Mouse (Mus musculus): Measurements from ENCODE around the gene Erc2. TPM values are rescaled to one million over a fixed set of nuclear protein-coding genes. Genes with fewer than 3 reads are reported as not detected.
"Not testable (repeated sequence)": the region's sequence is repeated elsewhere in the genome, so short reads cannot be mapped to it uniquely, and the experiment has no call there.

Gene Erc2
- total RNA-seq, 2 experiments from 2014 or later, result 4.7 to 10.2 TPM

DNA sequence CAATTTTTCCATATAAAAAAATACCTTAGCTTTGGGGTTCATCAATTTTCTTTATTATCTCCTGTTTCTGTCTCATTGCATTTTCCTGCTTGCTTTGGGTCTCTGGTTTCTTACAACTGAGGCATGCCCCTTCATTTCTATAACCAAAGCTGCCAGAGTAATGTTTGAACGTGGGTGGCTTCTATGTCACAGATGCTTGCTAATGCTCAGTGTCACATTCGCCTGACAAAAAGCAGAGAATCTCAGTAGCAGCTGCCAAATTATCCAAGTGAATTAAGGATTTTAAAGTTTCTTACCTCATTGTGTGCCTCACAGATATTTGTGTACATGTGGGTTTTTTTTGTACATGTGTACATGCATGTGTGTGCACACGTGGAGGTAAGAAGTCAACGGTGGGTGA lies 210.0 kb downstream of the Erc2 start:
- no peak for DNase-seq

DNA sequence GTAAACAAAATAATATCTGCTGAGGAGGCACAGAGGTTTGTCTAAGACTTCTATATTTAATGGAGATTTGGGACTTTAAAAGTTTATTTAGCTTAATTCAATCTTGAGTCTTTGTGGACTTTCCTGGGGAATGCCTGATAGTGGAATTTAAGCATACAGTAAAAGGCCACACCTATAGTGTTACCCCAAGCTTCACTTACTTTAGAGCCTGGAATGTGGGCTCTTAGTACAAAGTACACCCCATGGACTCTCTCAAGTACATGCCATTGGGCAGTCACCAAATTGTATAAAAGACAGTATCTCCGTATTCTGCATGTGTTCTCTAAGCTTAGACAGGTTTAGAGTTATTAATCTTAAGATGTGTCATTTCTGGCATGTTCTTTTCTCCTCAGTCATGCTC lies 213.1 kb downstream of the Erc2 start:
- DNase-seq, result no peak

DNA sequence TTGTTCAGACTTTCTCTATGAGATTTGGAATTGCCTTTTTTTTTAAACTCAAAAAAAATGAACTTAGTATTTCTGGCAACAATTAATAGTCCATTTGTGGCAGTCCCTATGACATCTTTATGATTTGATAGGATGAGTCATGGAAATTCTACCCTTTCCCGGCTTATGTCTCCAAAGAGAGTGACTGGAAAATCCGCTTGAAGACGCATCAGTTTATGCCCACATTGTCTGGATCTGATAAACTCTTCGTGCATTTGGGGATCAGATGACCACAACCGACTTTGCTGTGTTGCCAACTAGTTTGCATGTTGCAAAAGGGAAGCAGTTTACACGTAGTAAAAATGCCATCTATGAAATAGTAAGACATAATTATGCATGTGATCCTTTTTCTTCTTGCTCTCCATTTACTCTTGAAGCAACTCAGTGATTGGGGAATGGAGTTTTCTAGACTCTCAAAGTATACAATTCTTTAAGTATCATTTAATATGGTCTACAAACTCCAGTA lies 215.4 kb downstream of the Erc2 start:
- DNase-seq, result no peak

DNA sequence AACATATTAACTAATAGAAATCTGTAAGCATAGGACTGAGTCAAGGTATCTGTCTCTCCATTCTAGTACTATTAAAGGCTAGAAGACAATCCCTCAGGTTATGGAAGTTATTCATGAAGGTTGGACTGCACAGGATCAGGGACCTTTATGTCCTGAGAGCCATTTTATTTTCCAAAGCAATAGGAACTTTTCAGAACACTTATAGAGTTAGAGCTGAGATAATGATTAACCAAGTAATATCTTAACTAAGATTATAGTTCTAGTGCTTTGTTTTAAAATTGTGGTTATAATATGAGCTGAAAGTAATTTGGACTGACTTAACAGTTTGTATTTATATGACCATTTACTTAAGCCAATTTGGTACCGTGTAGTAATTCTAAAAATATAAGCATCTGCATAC lies 217.9 kb downstream of the Erc2 start:
- no peak for DNase-seq

DNA sequence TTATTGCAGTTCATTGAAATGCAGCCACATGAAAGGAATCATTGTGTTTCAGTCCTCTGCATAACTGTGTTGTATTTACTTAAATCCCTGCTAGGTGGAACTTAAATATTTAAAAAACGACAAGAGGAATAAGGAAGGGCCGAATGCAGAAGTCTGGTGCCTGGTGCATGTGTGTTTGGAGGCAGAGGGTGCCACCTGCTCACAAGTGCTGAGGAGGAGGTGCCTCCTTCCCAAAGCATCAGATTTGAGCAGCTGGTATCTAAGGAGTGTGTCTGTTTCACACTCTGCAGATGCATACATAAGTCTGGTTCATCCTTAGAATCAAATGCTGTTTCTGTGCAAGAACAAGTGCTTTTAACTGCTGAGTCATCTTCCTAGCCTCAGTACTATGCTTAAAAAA lies 224.6 kb downstream of the Erc2 start:
- no peak for DNase-seq

DNA sequence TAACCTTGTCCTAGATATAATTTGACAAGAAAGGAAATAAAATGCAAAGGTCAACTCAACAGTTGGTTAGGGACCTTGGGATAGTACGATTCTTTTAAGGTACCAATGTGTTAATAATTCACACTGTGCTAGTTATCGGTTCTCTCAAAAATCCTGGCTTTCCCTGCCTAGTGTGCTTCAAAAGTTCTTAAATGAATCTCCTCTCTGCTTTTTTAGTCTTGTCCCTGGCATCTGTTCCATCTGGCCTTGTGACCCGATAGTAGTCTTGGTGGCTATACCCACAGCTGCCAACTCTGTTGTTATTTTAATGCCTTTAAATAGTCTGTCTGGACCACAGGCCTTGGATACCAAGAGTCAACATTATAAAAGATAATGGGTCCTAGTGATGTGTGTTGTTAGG lies 225.1 kb downstream of the Erc2 start:
- peak; percentile 15 to 35 for DNase-seq

DNA sequence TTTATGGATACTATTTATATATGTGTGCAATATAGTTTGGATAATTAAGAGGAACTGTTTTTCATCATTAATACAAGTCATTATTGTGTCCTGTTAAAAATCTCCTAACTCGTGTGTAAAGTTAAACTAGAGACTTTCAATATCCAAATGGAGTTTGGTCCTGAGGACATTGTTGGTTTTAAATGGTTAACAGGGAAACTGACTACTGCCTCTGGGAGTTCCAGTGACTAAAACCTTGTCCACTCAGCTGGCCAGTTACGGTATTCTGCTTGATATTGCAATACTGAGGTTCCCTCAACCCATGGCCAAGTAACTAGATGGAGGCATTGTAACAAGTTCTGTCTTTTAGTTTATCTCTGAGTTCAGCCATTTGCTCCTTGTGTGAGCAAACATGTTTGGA lies 229.0 kb downstream of the Erc2 start:
- DNase-seq, result no peak

DNA sequence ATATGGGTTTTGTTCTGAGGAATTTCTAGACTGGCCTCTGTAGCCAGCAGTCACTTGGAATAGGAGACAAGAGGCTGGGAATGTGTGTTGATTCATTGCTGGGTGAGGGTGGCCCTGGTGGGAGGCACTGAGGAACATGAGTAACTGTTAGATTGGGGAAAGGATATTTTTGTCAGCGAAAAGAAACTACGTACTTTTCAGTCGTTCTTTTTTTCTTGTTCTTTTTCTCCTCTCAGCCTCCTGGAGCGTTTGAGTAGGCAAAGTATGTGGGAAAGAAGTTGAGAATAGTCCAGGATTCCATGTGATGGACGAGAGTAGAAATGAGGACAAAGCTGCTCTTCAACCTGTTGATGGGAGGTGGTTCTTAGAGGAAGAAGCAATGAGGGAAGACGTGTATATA lies 230.4 kb downstream of the Erc2 start:
- DNase-seq, result no peak

DNA sequence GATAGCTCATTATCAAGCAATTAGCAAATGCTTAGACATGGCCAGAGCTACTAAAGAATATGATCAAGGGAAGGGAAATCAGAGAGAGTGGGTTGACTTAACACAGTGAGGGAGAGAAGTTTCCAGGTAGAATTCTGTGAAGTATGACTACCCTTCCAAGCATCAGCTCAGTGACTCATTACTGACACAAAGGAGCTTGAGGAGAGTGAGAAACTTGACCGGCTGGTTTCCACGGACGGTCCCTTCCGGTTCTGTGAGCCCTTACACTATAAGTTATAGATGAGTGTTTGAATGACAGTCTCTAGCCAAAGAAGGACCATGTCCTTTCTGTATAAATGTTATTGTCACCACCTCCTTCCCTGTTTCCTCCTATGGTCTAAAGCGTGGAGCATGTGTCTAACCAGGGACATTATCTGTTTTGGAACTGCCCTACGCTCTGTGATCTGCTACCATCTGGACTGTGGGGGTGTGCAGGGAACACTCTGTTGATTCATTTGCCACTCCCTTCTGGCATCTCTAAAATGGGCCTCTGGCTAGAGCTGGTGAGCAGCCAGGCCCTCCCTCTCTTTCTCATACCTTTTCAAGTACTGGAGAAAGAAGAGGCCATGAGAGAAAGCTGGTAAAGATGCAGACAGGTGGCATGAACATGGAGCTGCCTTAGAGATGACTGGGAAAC lies 238.3 kb downstream of the Erc2 start:
- no peak for DNase-seq

DNA sequence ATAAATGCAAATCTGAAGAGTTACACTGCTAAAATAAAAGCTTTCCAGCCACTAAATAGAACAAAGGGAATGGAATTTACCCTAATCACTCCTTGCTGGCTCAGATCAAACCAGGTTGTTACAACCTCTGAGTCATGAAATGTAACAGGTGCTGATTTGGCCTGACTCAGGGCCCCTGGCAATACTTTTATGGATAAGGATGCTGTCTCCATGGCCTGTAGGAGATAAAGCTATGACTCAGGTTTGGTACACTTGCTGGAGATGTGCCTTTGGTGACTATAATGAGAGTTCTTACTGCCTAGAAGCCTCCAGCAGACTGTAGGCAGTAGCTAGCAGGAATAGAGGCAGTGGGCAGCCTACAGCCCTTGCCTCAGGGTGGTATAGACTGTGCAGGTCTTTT lies 240.1 kb downstream of the Erc2 start:
- no peak for DNase-seq

DNA sequence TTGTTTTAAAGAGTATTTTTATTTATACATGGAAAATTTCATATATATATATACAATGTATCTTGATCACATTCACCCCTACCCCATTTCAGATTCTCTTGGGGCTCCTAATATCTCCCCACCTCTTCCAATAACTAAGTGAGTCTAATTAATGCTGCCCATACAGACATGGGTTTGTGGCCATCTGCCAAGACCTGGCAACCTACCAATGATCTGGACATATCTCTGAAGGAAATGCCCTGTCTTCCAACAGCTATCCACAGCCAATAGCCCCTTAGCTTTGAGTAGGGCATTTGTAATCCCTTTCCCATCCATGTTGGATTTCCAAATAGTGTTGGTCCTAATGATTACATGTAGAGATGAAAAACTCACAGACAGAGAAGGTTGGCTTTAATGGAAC lies 245.2 kb downstream of the Erc2 start:
- no peak for DNase-seq

DNA sequence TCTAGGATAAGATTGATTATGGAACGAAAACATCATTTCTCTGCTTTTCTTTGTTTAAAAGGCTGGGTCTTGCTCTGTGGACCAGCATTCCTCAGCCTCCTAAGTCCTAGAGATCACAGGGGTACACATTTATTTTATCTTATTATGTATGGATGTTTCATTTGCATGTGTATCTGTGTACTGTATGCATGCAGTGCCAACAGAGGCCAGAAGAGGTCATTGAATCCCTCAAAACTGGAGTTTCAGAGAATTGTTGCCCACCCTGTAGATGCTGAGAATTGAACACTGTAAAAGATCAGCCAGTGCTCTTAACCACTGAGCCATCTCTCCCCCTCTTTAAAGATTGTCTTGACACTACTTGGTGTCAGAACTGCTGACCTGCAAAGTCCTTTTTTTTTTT lies 251.4 kb downstream of the Erc2 start:
- no peak for DNase-seq

DNA sequence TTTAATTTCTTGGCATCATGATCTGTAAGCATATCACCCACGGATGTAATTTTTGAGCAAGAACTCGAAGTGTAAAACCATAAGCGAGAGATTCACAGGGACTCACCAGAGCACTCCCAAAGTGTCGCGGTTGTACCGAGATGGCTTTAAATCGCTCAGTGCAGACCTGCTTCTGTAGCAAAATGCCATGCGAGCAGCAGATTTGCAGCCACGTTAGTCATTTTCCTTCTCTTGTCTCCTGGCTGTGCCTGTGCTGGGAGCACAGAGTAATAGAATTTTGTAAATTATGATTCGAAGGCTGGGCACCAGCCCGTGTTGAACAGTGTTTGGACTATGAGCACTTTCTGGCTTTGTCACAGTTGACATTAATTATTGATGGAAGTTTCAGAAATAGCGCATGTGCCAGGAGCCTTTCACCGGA lies 253.8 kb downstream of the Erc2 start:
- DNase-seq, result no peak

DNA sequence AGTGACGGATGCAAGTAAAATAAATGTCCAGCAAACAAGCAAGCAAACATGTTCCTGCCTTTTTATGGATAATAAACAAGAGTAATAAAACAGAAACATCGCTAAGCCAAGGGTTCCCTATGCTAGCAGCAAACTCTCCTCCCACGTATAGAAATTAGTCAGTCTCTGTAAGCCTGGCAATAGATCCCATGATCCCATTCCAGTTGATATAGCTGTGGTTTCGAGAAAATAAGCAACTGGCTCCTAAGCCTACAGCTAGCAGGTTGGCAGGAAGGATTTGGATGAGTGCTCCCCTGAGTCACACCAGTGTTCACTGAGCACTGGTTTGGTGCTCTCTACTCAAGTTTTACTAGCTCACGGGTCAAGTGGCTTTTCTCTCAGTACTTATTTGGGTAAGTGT lies 259.7 kb downstream of the Erc2 start:
- no peak for DNase-seq

DNA sequence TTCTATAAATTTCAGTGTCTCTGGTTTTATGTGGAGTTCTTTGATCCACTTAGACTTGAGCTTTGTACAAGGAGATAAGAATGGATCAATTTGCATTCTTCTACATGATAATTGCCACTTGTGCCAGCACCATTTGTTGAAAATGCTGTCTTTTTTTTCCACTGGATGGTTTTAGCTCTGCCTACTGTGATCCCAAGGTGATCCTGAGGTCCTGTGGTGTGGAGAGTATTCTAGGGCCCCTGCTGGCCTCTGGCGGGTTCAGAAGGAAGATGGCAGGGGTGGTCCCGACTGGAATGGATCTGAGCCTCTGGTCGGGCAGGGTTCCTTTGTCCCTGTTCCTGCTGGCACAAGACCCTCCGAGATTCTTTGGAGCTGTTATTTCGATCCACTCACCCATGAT lies 264.1 kb downstream of the Erc2 start:
- not testable (repeated sequence) for DNase-seq

DNA sequence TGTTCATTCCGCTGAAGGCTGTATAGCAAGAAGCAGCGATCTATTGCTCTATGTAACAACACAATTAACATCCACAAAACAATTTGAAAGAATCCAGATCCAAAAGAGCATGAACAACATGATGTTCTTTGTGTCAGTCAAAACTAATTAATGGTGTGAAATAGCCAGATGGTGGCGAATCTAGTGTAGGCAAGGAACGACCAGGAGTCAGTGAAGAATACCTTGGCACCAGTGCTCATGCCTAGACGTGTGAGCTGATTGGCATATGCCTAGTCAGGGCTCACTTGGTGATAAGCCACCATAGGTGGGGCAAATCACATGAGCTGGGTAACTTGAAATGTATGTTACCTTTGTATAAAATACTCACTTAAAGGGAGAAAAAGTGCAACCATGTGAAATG lies 265.3 kb downstream of the Erc2 start:
- no peak for DNase-seq

DNA sequence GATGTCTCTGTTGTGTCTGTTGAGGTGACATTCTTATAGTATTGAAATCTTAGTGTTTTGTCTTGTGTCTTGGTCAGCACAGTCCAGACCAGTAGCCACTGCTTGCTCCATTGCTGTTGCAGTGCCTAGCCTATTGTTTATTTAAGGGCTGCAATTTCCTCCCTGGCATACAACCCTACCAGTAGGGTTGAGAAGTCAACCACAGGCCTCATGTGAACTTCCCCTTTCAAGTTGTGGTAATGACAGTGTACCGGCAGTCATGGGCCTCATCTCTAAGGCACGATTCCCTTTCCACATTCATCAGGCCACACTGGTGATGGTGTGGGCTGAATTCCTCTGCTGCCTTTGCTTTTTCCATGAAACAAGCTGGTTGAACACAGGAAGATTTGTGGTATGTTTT lies 267.4 kb downstream of the Erc2 start:
- no peak for DNase-seq

DNA sequence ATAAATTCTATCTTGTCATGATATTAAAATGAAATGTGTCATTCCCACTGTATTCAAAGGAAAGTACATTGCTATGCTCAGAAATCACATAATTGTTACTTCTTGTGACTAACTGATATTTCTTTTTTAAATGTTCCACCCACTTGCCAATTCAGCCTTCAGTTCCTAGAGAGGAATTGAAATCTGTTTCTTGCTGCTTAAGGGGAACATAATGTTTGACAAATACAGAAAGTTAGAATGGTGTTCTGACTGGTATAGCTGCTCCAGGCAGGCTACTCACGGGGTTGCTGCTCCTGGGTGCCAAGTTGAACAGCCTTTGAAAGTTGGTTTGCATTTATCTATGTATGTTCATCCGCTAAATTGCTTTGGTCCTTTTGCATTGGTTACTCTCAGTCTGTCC lies 270.2 kb downstream of the Erc2 start:
- DNase-seq, result no peak

DNA sequence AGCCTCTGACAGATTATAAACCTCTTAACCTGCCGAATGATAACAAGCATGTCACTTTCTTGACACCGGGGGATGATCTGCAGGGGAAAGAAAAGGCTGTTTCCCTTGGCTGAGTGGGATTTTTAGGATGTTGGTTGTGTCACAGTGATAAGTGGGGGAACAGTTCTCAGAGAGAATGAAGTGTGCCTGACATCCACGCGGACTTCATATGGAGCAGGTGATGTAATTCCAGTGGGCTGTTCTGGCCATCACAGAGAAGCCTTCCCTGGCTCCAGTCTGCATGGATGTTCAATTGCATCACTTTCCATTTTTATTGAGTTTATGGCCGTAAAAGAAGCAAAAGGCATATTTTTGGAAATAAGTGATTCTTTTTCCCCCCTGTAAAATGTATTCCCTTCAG lies 279.5 kb downstream of the Erc2 start:
- no peak for DNase-seq

DNA sequence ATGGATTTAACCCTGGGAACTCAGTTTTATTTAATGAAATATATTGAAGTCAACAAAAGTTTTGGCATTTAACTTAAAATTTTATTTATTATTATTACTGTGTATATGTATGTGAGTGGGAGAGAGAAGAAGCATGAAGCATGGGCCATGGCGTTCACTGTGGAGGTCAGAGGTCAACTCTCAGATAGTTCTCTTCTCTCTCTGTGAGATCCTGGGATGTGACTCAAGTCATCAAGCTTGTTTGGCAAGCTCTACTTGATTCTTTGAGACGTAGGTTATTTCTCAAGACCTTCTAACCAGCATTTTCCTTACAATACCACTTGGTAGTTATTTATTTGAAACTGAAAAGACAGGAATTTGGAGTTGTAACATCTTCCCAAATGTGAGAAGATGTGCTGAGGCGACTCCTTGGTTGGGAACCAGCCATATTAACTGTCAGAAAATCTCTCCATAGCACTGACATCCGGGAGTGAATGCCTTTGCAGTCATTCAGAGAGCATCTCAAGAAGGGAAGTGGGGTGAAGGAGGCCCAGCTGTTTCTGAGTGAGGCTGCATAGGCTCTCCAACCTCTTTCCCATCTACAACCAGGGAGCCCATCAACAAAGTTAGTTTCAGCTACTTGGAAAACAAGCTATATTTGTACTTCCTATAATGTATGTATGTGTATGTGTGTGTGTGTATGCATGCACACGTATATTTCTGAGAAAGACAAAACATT lies 299.6 kb downstream of the Erc2 start:
- no peak for DNase-seq

DNA sequence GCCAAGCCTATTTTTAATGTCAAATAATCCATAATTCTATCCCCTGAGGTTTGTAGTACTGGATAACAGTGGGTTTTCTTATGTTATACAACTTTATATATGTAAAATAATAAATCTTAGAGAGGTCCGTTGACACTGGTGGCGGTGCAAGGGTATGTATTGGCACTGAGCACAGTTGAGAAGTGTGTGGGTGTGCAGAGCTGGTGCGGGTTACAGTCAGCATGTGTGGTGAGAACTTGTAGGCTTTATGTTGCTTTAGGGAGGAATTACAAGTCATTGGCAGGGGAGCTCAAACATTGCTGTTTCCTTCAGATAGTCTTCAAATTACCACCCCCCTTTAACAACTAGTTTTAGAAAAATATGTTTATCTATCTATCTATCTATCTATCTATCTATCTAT lies 305.1 kb downstream of the Erc2 start:
- no peak for DNase-seq

DNA sequence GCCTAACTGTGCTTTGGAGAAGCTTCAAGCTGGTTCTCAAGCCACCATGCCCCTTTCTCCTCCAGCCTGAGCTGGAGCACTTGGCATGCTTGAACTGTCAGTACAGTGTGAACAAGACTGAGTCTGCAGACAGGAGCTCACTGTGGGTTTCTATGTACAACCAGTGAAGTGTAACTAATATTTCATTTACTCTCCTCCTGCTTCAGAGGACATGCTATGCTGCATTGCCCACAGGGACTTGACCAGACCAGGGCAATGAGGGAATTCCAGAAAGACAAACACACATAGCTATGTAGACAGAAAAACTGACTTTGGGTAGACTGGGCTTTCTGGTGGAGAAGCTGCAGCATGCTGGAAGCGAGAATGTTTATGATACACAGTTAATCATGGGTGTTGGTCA lies 311.3 kb downstream of the Erc2 start:
- DNase-seq, result no peak

DNA sequence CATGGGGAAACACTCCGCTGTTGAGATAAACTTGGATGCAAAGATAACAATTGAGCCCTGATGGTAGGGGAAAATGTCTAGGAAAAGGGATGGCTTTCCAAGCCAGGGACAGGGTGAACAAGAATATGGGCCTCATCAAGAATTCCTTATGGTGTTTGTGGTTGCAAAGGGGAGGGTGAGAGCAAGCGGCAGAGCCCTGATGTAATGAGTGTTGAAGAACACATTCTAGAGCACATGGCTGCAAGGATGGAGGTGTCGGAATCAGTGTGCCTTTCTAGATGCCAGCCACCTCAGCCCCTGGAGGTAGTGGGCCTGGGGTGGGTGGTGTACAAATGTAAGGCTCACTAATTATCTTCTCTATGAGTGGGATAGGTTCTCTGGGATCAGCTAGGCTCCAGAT lies 313.5 kb downstream of the Erc2 start:
- no peak for DNase-seq

DNA sequence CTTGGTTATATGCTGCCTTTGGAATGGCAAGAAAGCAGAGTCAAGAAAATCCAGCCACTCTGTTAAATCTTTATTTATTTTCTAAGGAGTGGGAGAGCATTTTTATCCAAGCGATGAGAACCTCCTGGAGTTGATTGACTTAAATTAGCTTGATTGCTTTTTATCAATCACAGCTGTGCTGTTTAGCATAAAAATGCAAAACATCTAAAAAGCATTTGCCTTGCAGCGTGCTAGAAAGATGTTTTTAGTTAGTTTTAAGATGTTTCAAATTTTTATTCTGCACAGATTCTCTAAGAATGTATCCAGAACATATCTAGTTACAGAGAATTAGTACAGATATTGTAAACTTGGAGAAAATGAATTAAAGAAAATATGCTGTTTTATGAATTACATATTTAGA lies 315.7 kb downstream of the Erc2 start:
- DNase-seq, result no peak
